Mouse (Mus musculus): ENCODE measurements around the gene Swap70.
A peak's percentile ranks its signal among the peaks of the same experiment; 100 is the strongest.
"Not testable (repeated sequence)": the region's sequence is repeated elsewhere in the genome, so short reads cannot be mapped to it uniquely, and the experiment has no call there.

Gene Swap70

GRCm38 (mm10) chr7:110221586-110222481 lies at the start of gene Swap70:
Gene Swap70, plus strand, starts transcription at chr7:110221711.
- peak; percentile 79 for DNase-seq (ENCODE audit: low spot score)

GRCm38 (mm10) chr7:110179208-110179607 lies 42.3 kb upstream of the Swap70 start:
- DNase-seq (ENCODE audit: low spot score): no peak

- DNase-seq (ENCODE audit: low spot score): no peak
Observed at GRCm38 (mm10) chr7:110180613-110181012, 40.9 kb upstream of the Swap70 start.

- no peak for DNase-seq (ENCODE audit: low spot score)
Observed at GRCm38 (mm10) chr7:110181446-110181845, 40.1 kb upstream of the Swap70 start.

- no peak for DNase-seq (ENCODE audit: low spot score)
Observed at GRCm38 (mm10) chr7:110184608-110185007, 36.9 kb upstream of the Swap70 start.

- no peak for DNase-seq (ENCODE audit: low spot score)
Observed at GRCm38 (mm10) chr7:110189951-110190350, 31.6 kb upstream of the Swap70 start.

GRCm38 (mm10) chr7:110193186-110193585 lies 28.3 kb upstream of the Swap70 start:
- no peak for DNase-seq (ENCODE audit: low spot score)

- DNase-seq (ENCODE audit: low spot score): no peak
Observed at GRCm38 (mm10) chr7:110197176-110197575, 24.3 kb upstream of the Swap70 start.

- no peak for DNase-seq (ENCODE audit: low spot score)
Observed at GRCm38 (mm10) chr7:110201933-110202332, 19.6 kb upstream of the Swap70 start.

- no peak for DNase-seq (ENCODE audit: low spot score)
Observed at GRCm38 (mm10) chr7:110204208-110204607, 17.3 kb upstream of the Swap70 start.

GRCm38 (mm10) chr7:110208341-110208740 lies 13.2 kb upstream of the Swap70 start:
- DNase-seq (ENCODE audit: low spot score): no peak

- DNase-seq (ENCODE audit: low spot score): no peak
Observed at GRCm38 (mm10) chr7:110209422-110209821, 12.1 kb upstream of the Swap70 start.

- no peak for DNase-seq (ENCODE audit: low spot score)
Observed at GRCm38 (mm10) chr7:110211025-110211424, 10.5 kb upstream of the Swap70 start.

GRCm38 (mm10) chr7:110214882-110215281 lies 6.6 kb upstream of the Swap70 start:
- DNase-seq (ENCODE audit: low spot score): no peak

- no peak for DNase-seq (ENCODE audit: low spot score)
Observed at GRCm38 (mm10) chr7:110221051-110221585, 393 bp upstream of the Swap70 start.

GRCm38 (mm10) chr7:110222583-110223182 lies 1.2 kb downstream of the Swap70 start:
- no peak for DNase-seq (ENCODE audit: low spot score)

GRCm38 (mm10) chr7:110223727-110224510 lies 2.4 kb downstream of the Swap70 start:
- DNase-seq (ENCODE audit: low spot score): no peak

GRCm38 (mm10) chr7:110226484-110226883 lies 5.0 kb downstream of the Swap70 start:
- no peak for DNase-seq (ENCODE audit: low spot score)

- DNase-seq (ENCODE audit: low spot score): no peak
Observed at GRCm38 (mm10) chr7:110229967-110230366, 8.5 kb downstream of the Swap70 start.

- DNase-seq (ENCODE audit: low spot score): not testable (repeated sequence)
Observed at GRCm38 (mm10) chr7:110231127-110231526, 9.6 kb downstream of the Swap70 start.

GRCm38 (mm10) chr7:110236085-110236484 lies 14.6 kb downstream of the Swap70 start:
- no peak for DNase-seq (ENCODE audit: low spot score)

GRCm38 (mm10) chr7:110237451-110237836 lies 15.9 kb downstream of the Swap70 start:
- no peak for DNase-seq (ENCODE audit: low spot score)
